Mouse (Mus musculus): Measurements from ENCODE around the gene Hs3st6. TPM values are rescaled to one million over a fixed set of nuclear protein-coding genes. Genes with fewer than 3 reads are reported as not detected.

Gene Hs3st6
- polyA plus RNA-seq, 1 experiment from 2014 or later: 1.5 TPM

DNA sequence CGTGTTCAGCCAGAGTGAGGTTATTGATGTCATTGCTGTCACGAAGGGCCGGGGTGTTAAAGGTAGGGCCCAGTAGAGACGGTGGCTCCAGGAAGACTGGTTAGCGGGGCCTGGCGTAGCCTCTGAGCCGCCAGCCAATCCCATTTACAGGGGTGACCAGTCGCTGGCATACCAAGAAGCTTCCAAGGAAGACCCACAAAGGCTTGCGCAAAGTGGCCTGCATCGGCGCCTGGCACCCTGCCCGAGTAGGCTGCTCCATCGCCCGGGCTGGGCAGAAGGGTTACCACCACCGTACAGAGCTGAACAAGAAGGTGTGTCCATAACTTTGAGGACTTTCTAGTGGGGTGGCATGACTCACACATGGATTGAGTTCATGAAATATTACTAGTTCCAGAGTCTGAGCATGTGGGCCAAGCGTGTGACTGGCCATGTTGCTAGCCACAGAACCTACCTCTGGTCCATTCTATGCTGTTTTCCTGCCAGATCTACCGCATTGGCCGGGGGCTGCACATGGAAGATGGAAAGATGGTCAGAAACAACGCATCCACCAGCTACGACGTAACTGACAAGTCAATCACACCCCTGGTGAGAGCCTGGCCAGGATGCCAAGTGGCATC is 19.2 kb upstream of the Hs3st6 start:
- peaks cover 24% of the 10 kb centered on the region for H3K4me1 ChIP-seq (replicated peaks)
- H3K27ac ChIP-seq: no peak overlapping the region
- DNase-seq (ENCODE audit: low spot score): no peak
- 90% methylated on average over 21 of the region's 21 CpGs for WGBS
- H3K4me3 ChIP-seq: no peak overlapping the region
- no peaks in the 10 kb centered on the region for H3K9me3 ChIP-seq
- 0 out of 2 replicates have a peak, but pooled peaks cover 10% of the 10 kb centered on the region for H3K27me3 ChIP-seq (ENCODE audit: insufficient read depth, poor library complexity, severe bottlenecking)
- H3K36me3 ChIP-seq: no peaks in the 10 kb centered on the region

DNA sequence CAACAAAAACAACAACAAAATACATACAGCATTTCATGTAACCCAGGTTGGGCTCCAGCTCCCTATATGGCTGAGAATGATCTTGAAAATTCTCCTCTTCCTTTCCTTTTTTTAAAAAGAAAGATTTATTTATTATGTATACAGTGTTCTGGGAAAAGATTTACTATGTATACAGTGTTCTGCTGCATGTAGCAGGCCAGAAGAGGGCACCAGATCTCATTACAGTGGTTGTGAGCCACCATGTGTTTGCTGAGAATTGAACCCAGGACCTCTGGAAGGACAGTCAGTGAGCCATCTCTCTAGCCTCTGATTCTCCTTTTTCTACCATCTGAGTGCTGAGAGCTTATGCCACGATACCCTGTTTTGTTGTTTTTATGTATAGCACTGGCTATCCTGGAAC is 18.3 kb upstream of the Hs3st6 start:
- H3K27me3 ChIP-seq (ENCODE audit: insufficient read depth, poor library complexity, severe bottlenecking): 0 out of 2 replicates have a peak, but pooled peaks cover 10% of the 10 kb centered on the region
- no peaks in the 10 kb centered on the region for H3K9me3 ChIP-seq
- H3K4me1 ChIP-seq (replicated peaks): peaks cover 24% of the 10 kb centered on the region
- 81% methylated on average over 1 of the region's 1 CpGs for WGBS
- H3K4me3 ChIP-seq: no peak overlapping the region
- no peak for DNase-seq (ENCODE audit: low spot score)
- 0 out of 2 replicates have a peak, but pooled peaks cover under 1% of the 10 kb centered on the region for H3K36me3 ChIP-seq
- no peak overlapping the region for H3K27ac ChIP-seq

DNA sequence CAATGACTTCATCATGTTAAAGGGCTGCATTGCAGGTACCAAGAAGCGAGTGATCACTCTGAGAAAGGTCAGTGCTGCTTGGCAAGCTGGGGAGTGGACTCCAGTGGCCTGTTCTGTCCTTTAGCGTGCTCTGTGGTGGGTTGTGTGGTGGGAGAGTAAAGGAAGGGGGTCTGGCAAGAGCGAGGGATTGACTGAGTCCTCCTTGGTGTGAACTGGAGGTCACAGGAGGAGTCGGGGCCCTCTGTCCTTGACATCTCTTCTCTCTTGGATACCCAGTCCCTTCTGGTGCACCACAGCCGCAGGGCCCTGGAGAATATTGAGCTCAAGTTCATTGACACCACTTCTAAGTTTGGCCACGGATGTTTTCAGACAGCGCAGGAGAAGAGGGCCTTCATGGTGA is 17.3 kb upstream of the Hs3st6 start:
- Histone ChIP-seq H3K27me3 (ENCODE audit: insufficient read depth, poor library complexity, severe bottlenecking) (0 out of 2 replicates have a peak, but pooled peaks cover 10% of the 10 kb centered on the region), H3K4me3 (no peak overlapping the region), H3K27ac (no peak overlapping the region), H3K4me1 (replicated peaks) (peaks cover 24% of the 10 kb centered on the region), H3K36me3 (peaks cover 9% of the 10 kb centered on the region; the same call in 1 of the 2 replicates), H3K9me3 (no peaks in the 10 kb centered on the region)
- no peak for DNase-seq (ENCODE audit: low spot score)
- 87% methylated on average over 7 of the region's 7 CpGs for WGBS

DNA sequence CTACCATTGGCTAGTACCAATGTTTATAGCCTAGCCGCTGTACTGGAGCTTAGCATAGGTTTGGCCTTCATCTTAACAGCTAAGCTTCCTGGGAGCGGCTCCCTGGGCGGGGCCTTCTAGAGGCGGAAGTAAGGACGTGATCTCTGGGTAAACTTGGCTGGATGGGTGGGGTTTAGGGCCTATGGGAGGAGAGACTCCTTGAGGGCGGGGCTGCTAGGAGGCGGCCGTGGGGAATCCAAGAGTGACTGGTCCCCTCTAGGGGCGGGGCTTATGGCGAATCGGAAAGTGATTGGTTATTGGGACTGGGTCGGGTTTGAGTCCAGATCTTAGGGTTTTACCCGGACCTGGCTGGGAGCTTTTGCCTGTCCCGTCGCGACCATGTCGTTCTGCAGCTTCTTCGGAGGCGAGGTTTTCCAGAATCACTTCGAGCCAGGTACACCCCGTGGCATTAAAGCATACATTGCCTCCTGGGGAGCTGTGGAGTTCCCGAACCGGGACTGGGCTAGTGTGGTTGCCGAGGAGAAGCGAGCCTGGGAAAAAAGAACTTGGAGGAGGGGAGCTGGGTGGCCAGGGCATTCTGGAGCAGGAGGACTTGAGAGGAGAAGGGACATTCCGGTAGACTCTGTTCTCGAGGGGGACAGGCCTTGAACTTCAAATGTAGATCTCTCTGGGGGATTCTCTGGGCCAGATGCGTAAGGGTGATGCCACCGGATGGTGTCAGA is 16.3 kb upstream of the Hs3st6 start, which contains the start of gene Msrb1:
Msrb1 (plus strand) TSS at position 313 of the 722 bp plus-strand sequence.
- H3K27me3 ChIP-seq (ENCODE audit: insufficient read depth, poor library complexity, severe bottlenecking): 0 out of 2 replicates have a peak, but pooled peaks cover 10% of the 10 kb centered on the region
- H3K4me1 ChIP-seq (replicated peaks): peaks cover 24% of the 10 kb centered on the region
- H3K36me3 ChIP-seq: peaks cover 9% of the 10 kb centered on the region; the same call in 1 of the 2 replicates
- WGBS: 2% methylated on average over 29 of the region's 29 CpGs
- DNase-seq (ENCODE audit: low spot score): peak; percentile 95
- peak within 1 kb of the TSS; percentile 81 for H3K4me3 ChIP-seq
- peak within 1 kb of the TSS; percentile 80 for H3K27ac ChIP-seq
- no peaks in the 10 kb centered on the region for H3K9me3 ChIP-seq

DNA sequence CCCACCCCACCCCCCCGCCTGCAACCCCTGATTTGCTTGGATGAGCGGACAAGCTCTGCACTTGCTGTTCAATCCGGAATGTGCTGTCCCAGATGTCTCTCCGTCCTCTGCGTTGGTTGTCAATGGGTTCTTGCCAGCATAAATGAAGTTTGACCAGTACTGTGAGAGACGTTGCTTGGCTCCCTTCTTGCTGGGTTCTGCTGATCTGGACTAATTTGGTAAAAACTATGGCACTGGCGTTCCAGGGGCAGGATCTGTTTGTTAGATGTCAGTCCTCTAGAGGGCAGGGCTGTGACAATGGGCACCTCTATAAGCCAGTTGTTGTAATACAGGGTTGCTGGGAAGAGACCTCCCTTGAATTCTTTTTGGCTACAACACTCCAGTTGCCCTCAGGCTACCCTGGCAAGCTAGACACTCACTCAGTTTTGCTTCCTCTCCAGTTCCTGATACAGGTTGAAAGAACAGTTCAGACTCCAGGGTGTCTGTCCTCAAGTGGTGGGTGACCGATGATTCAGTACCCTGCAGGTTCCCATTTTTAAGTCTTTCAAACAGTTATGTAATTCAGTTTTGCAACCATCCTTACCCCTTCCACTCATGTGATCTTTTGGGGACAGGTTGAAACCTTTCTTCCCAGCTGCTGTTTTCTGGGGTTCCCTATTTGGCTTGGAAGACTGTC is 15.5 kb upstream of the Hs3st6 start:
- H3K36me3 ChIP-seq: peaks cover 17% of the 10 kb centered on the region
- WGBS: 29% methylated on average over 8 of the region's 8 CpGs
- H3K27ac ChIP-seq: no peak overlapping the region
- 0 out of 2 replicates have a peak, but pooled peaks cover 10% of the 10 kb centered on the region for H3K27me3 ChIP-seq (ENCODE audit: insufficient read depth, poor library complexity, severe bottlenecking)
- H3K4me1 ChIP-seq (replicated peaks): peaks cover 24% of the 10 kb centered on the region
- no peaks in the 10 kb centered on the region for H3K9me3 ChIP-seq
- no peak for DNase-seq (ENCODE audit: low spot score)
- peak overlapping the region; percentile 81 for H3K4me3 ChIP-seq

DNA sequence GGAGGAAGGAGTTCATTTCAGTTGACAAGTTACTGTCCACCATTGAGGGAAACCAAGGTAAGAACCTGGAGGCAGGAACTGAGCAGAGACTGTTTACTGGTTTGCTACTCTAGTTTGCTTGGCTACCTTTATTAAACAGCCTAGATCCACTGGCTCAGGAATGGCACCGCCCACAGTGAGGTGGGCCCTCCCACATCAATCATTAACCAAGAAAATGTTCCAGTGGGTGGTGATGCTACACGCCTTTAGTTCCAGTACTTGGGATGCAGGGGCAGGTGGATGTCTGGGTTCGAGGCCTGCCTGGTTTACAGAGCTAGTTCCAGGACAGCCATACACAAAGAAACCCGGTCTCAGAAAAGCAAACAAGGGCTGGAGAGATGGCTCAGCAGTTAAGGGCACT is 14.6 kb upstream of the Hs3st6 start:
- Histone ChIP-seq H3K36me3 (peaks cover 23% of the 10 kb centered on the region), H3K4me3 (no peak overlapping the region), H3K9me3 (no peaks in the 10 kb centered on the region), H3K27ac (no peak overlapping the region), H3K4me1 (replicated peaks) (peaks cover 24% of the 10 kb centered on the region), H3K27me3 (ENCODE audit: insufficient read depth, poor library complexity, severe bottlenecking) (0 out of 2 replicates have a peak, but pooled peaks cover 9% of the 10 kb centered on the region)
- 84% methylated on average over 4 of the region's 4 CpGs for WGBS
- DNase-seq (ENCODE audit: low spot score): no peak

DNA sequence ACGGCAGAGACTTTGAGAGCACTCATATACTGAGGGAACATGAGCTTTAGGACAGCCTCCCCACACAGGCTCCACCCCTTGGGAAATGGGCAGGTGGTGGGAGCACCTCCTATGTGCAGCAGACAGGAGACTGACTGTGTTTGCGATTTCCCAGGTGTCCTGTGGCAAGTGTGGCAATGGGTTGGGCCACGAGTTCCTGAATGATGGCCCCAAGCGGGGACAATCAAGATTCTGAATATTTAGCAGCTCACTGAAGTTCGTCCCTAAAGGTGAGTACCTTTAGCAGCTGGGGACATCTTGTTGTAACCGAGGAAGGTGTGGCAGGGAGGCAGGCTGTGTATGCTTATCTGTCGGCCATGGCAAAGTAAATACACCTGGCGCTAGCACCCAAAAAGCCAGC is 12.9 kb upstream of the Hs3st6 start:
- no peak for DNase-seq (ENCODE audit: low spot score)
- WGBS: 83% methylated on average over 8 of the region's 8 CpGs
- H3K27ac ChIP-seq: no peak overlapping the region
- no peaks in the 10 kb centered on the region for H3K9me3 ChIP-seq
- peaks cover 24% of the 10 kb centered on the region for H3K4me1 ChIP-seq (replicated peaks)
- H3K27me3 ChIP-seq (ENCODE audit: insufficient read depth, poor library complexity, severe bottlenecking): no peaks in the 10 kb centered on the region
- no peak overlapping the region for H3K4me3 ChIP-seq
- H3K36me3 ChIP-seq: peaks cover 23% of the 10 kb centered on the region

DNA sequence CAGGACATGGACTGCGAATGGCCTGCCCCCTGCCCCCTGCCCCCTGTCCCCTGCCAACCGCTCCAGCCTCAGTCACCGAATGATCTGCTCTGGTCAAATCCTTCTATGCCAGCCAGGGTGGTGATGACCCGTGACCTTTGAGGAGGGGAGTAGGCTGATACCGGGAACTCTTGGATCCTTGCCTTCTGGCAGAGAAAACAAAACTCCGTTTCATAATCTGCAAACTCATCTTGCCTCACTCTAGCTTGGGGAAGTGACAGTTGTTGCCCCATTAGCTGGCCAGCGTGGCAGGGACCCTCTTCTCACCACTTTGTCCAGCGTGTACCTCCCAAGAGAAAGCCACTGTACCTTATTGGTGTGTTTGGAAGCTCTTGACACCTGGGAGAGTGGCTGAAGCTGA is 10.5 kb upstream of the Hs3st6 start:
- Histone ChIP-seq H3K27ac (no peak overlapping the region), H3K27me3 (ENCODE audit: insufficient read depth, poor library complexity, severe bottlenecking) (peaks cover 12% of the 10 kb centered on the region; the same call in 1 of the 2 replicates), H3K4me3 (no peak overlapping the region), H3K36me3 (peaks cover 23% of the 10 kb centered on the region), H3K4me1 (replicated peaks) (peaks cover 11% of the 10 kb centered on the region), H3K9me3 (no peaks in the 10 kb centered on the region)
- DNase-seq (ENCODE audit: low spot score): no peak
- WGBS: 85% methylated on average over 8 of the region's 8 CpGs

DNA sequence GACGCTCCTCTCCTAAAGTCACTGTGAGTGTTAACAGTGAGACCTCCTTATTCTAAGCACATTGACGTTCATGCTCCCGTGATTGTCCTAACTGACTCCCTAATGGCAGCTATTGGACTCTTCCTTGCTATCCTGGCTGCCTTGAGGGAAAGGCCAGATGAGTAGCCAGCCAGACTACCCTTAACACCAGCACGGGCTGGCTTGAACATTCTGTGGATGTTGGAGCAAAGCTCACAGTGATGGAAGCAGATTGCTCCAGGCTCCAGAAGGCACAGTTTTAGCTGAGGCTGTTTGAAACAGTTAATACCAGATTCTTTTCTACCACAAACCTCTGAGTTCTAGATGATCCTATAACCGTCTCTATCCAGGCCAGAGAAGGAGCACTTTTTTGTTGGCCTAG is 8.9 kb upstream of the Hs3st6 start:
- H3K9me3 ChIP-seq: no peaks in the 10 kb centered on the region
- no peak for DNase-seq (ENCODE audit: low spot score)
- H3K27ac ChIP-seq: no peak overlapping the region
- peaks cover 19% of the 10 kb centered on the region; the same call in 1 of the 2 replicates for H3K27me3 ChIP-seq (ENCODE audit: insufficient read depth, poor library complexity, severe bottlenecking)
- H3K36me3 ChIP-seq: peaks cover 23% of the 10 kb centered on the region
- no peak overlapping the region for H3K4me3 ChIP-seq
- 75% methylated on average over 5 of the region's 5 CpGs for WGBS
- H3K4me1 ChIP-seq (replicated peaks): peaks cover 5% of the 10 kb centered on the region

DNA sequence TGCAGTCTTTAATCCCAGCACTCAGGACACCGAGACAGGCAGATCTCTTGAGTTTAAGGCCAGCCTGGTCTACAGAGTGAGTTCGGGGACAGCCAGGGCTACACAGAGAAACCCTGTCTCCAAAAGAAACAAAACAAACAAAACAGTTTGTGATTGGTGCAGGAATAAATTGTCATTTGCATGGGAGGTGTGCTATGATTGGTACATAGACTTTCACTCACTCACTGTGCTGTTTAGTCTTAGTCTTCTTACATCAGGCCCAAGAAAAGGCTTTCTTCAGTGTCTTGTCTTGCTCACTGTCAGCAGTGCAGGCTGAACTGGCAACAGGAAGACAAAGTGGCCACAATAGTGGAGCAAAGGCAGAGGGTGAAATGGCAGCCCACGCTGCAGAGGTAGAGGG is 8.4 kb upstream of the Hs3st6 start:
- no peak overlapping the region for H3K4me3 ChIP-seq
- no peaks in the 10 kb centered on the region for H3K9me3 ChIP-seq
- 71% methylated on average over 3 of the region's 3 CpGs for WGBS
- peaks cover 23% of the 10 kb centered on the region for H3K36me3 ChIP-seq
- peaks cover 24% of the 10 kb centered on the region; the same call in 1 of the 2 replicates for H3K27me3 ChIP-seq (ENCODE audit: insufficient read depth, poor library complexity, severe bottlenecking)
- no peak for DNase-seq (ENCODE audit: low spot score)
- H3K27ac ChIP-seq: no peak overlapping the region
- H3K4me1 ChIP-seq (replicated peaks): peaks cover 5% of the 10 kb centered on the region

DNA sequence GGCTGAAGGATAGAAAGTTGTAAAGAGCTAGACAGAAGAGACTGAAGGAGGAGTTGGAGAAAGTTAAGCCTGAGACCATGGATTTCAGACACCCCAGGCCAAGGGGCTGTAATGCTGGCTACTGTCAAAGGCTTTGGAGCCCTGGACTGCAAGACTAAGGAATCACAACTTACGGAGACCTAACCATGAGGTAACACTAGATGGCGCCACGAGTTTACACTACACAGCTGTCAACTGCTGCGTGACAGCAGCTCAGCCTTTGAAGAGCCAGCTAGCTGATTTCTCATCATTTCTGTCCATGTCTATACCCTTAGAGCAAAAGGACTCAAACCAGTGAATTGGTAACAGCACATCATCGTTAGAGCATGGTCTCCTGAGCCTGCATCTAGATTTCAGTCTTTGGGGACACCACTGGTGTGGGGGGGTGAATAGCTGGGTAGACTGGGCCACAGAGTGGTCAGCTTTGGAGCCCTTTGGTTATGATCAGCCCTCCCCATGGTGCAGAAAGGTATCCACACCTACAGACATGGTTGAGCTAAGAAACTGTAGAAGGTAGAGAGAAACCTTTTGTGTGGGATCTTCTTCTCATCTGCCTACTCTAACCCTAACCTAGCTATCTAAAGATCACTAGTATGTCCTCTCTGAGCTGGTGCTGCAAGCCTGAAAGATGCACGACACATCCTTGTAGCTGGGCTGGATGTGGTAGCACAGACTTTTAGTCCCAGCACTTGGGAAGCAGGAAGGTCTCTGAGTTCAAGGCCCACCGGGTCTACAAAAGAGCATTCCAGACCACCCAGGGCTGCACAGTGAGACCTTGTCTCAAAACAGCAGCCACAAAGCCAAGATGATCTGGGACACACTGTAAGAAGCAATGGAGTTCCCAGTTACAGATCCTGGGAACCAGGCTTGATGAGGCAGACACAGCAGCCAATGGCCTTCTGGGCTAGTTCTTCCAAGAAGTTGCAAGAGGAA is 7.0 kb upstream of the Hs3st6 start:
- Histone ChIP-seq H3K9me3 (no peaks in the 10 kb centered on the region), H3K36me3 (peaks cover 15% of the 10 kb centered on the region)
- 20% methylated on average over 7 of the region's 7 CpGs for WGBS

DNA sequence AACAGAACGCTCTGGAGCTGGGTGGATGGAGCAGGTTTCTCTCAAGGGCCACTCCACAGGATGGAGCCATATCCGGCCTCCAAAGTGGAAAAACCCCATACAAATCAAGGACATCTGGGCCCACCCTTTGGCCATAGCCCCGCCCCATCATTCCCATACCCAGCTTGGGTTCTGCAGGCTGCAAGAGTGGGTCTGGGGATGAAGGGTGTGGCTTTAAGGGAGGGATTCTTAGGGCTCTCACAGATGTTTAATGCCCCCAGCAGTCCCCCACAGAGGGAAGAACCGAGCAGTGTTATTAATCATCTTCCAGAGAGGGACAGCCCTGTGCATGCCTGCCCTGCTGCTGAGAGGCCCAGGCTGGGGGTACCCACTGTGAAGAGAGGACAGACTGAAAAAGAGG is 5.8 kb upstream of the Hs3st6 start:
- DNase-seq (ENCODE audit: low spot score): no peak

More for the DNA sequence above, 7.0 kb upstream of the Hs3st6 start:
- H3K4me1 ChIP-seq (replicated peaks): peaks cover 5% of the 10 kb centered on the region
- peaks cover 36% of the 10 kb centered on the region for H3K27me3 ChIP-seq (ENCODE audit: insufficient read depth, poor library complexity, severe bottlenecking)
- H3K27ac ChIP-seq: no peak overlapping the region
- peak; percentile 84 for DNase-seq (ENCODE audit: low spot score)
- no peak overlapping the region for H3K4me3 ChIP-seq

More for the DNA sequence above, 5.8 kb upstream of the Hs3st6 start:
- 45% methylated on average over 4 of the region's 4 CpGs for WGBS
- Histone ChIP-seq H3K4me3 (no peak overlapping the region), H3K27me3 (ENCODE audit: insufficient read depth, poor library complexity, severe bottlenecking) (peaks cover 48% of the 10 kb centered on the region), H3K9me3 (no peaks in the 10 kb centered on the region), H3K4me1 (replicated peaks) (peaks cover 8% of the 10 kb centered on the region), H3K27ac (no peak overlapping the region), H3K36me3 (peaks cover 9% of the 10 kb centered on the region)

All from hindbrain, embryonic 10.5 days (tissue).